Mouse (Mus musculus): ENCODE data around the gene Klhl31.

GRCm38 (mm10) chr9:77636003-77636402 is 297 bp upstream of the Klhl31 start:
- TF ChIP-seq CTCF (conservative IDR thresholded peaks at IDR 0.05; ENCODE audit: insufficient read depth, insufficient read length, low read depth, low read length): no peak
- TF ChIP-seq POLR2A (IDR thresholded peaks at IDR 0.05; ENCODE audit: low read depth, low read length): no peak

All from kidney, adult 2 months (tissue).